Mouse (Mus musculus) spleen, adult 2 months (tissue): ENCODE data around the gene Gm20388. TPM values are rescaled to one million over a fixed set of nuclear protein-coding genes. Genes with fewer than 3 reads are reported as not detected.
"Not testable (repeated sequence)": the region's sequence is repeated elsewhere in the genome, so short reads cannot be mapped to it uniquely, and the experiment has no call there.

ENCODE experiments used
- DNase-seq, 2 experiments: peaks; one replicate each; pipeline versions ENCODE4 v3.0.0 to v3.0.0-alpha.2; 2012 to 2021; ENCODE audit warnings: low spot score in 2 of 2, low read depth in 1 of 2
- H3K27ac ChIP-seq: fragments of 200-500 bp; 2 replicates; pipeline ENCODE4 v1.5.1; 2012; ENCODE audit warnings: low read length, inconsistent platforms; ENCODE audit not compliant: insufficient read depth
- H3K27me3 ChIP-seq: fragments of 200-500 bp; 2 replicates; pipeline ENCODE4 v1.6.1; 2012; ENCODE audit warnings: mild to moderate bottlenecking, moderate library complexity, low read length, inconsistent platforms; ENCODE audit not compliant: control insufficient read depth, insufficient read depth
- H3K36me3 ChIP-seq: fragments of 200-500 bp; 2 replicates; pipeline ENCODE4 v1.6.1; 2012; ENCODE audit warnings: mild to moderate bottlenecking, low read length, inconsistent platforms; ENCODE audit not compliant: control insufficient read depth, insufficient read depth
- H3K4me1 ChIP-seq: fragments of 200-500 bp; 2 replicates; pipeline ENCODE4 v1.6.1; 2011; ENCODE audit warnings: inconsistent platforms; ENCODE audit not compliant: control insufficient read depth, insufficient read depth, insufficient read length
- H3K4me3 ChIP-seq: fragments of 200-500 bp; 2 replicates; pipeline ENCODE4 v1.5.1; 2011; ENCODE audit warnings: mild to moderate bottlenecking, inconsistent platforms; ENCODE audit not compliant: insufficient read depth, insufficient read length; ENCODE audit errors: extremely low read depth
- CTCF ChIP-seq: fragments of 200-500 bp; IDR thresholded peaks from 2 replicates; pipeline ENCODE4 v1.5.1; 2011; ENCODE audit warnings: mild to moderate bottlenecking, inconsistent platforms; ENCODE audit not compliant: insufficient read depth, insufficient read length, insufficient replicate concordance; ENCODE audit errors: extremely low read depth
- POLR2A ChIP-seq: fragments of 200-500 bp; IDR thresholded peaks from 2 replicates; pipeline ENCODE4 v1.6.1; 2011; ENCODE audit warnings: low read depth, low read length, inconsistent platforms
- WGBS: fragments of 180-500 bp; shearing (Covaris S2); methylation state at CpG from one replicate; pipeline ENCODE4 v1.1.7; 2018; 5-methylcytosine and 5-hydroxymethylcytosine counted together
- polyA plus RNA-seq: library from polyadenylated mRNA; depleted of rRNA; stranded (reverse); fragments of >200 nt; gene quantifications from 2 replicates; pipeline ENCODE4 v1.2.3, GENCODE M21; 2012

Gene Gm20388
- polyA plus RNA-seq, 1 experiment = 26.1 TPM

DNA sequence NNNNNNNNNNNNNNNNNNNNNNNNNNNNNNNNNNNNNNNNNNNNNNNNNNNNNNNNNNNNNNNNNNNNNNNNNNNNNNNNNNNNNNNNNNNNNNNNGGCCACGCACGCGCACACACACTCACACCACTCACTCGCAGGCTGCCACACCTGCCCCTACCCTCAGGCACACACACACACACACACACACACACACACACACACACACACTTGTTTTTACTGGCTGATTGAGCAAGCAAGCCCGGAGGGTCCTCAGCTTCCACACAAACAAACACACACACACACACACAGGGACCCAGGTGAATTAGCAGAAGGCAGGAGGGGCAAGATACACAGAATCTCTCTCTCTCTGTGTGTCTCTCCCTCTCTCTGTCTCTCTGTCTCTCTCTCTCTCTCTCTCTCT, 3702.0 kb downstream of the Gm20388 start:
- H3K4me1 ChIP-seq, H3K4me3 ChIP-seq, H3K27me3 ChIP-seq, H3K27ac ChIP-seq, H3K36me3 ChIP-seq, DNase-seq: not testable (repeated sequence)
- 83% methylated on average over 1 of the region's 5 CpGs for WGBS

DNA sequence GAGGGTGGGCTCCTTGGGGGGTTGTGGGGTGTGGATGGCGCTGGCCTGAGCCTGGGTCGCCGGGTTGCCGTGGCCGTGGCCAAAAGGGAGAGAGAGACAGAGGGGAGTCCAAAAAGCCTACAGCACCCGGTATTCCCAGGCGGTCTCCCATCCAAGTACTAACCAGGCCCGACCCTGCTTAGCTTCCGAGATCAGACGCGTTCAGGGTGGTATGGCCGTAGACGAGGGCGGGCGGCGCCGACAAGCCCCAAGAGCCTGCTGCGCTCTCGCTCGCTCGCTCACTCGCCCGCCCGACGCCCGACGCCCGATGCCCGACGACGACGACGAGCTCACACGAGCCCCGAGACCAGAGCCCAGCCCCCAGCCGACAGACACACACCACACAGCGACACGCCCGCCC, 3712.9 kb downstream of the Gm20388 start:
- not testable (repeated sequence) for H3K36me3 ChIP-seq, DNase-seq, H3K4me1 ChIP-seq, H3K27ac ChIP-seq, H3K4me3 ChIP-seq, H3K27me3 ChIP-seq
- WGBS = no CpG with 5 or more reads among the region's 39 CpGs

DNA sequence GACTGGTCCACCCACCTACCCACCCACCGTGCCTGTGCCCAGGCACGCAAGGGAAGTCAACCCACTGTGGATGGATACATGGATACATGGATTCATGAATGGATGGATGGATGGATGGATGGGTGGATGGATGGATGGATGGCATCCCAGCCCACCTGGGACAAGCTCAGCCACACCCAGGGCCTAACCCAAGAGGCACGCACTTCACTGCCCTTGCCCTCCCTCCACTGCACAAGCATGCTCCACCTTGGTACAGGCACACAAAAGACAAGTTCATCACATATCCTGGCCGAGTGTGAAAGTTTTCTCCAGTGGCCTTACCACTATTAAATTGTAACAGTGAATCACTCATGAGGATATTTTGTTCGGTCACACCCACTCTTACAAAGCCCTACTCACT, 3713.6 kb downstream of the Gm20388 start:
- no peak overlapping the region for H3K4me3 ChIP-seq
- DNase-seq = no peak
- H3K4me1 ChIP-seq = peaks cover 4% of the 10 kb centered on the region; the same call in 1 of the 2 replicates
- H3K27me3 ChIP-seq = peaks cover 2% of the 10 kb centered on the region; the same call in 1 of the 2 replicates
- 66% methylated on average over 5 of the region's 5 CpGs for WGBS
- H3K27ac ChIP-seq = no peak overlapping the region
- H3K36me3 ChIP-seq = no peaks in the 10 kb centered on the region
- TF ChIP-seq POLR2A (no peak), CTCF (no peak)

GRCm38 (mm10) chr8:123624702-123625101, 3714.1 kb downstream of the Gm20388 start:
- Histone ChIP-seq H3K36me3 (no peaks in the 10 kb centered on the region), H3K27me3 (peaks cover 2% of the 10 kb centered on the region; the same call in 1 of the 2 replicates), H3K27ac (no peak overlapping the region), H3K4me3 (no peak overlapping the region), H3K4me1 (peaks cover 4% of the 10 kb centered on the region; the same call in 1 of the 2 replicates)
- TF ChIP-seq CTCF (no peak), POLR2A (no peak)
- no peak for DNase-seq
- WGBS = 68% methylated on average over 1 of the region's 1 CpGs

DNA sequence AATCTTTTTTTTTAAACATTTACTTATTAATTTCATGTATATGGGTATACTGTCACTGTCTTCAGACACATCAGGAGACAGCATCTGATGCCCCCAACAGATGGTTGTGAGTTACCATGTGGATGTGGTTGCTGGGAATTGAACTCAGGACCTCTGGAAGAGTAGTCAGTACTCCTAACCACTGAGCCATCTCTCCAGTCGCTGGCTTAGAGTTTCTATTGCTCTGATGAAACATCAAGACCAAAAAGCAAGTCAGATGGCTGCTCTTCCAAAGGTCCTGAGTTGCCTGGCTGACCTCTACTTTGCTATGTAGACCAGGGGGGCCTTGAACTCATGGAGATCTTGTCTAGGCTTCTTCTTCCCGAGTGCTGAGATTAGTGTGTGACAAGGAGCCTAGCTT, 3715.1 kb downstream of the Gm20388 start:
- peaks cover 4% of the 10 kb centered on the region for H3K27me3 ChIP-seq
- WGBS = 27% methylated on average over 2 of the region's 2 CpGs

DNA sequence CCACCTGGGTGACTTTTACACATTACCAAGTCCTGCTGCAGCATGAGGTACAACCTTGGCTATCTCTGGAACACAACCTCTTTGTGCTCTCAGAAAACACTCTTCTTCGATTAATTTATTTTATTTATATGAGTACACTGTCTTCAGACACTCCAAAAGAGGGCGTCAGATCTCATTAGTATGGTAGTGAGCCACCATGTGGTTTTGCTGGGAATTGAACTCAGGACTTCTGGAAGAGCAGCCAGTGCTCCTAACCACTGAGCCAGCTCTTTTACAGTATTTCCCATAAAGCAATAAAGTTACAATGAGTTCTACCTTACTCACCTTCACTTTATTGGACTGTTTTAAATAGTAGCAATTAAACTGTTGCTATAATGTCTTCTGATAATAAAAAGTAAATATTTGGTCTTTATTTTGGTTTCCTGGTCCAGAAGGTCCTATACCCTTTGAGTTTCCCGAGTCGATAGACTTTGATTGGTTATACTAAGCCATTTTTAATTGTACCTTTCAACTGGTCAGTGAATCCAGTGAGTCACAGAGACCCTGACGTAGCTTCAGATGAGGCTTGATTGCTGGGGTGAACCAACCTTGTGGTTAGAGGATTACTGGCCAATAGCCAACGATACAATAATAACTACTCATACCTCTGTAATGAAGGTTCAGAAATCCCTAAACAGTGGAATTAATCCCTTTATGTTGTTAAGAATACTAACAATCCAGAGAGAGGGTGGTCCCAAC, 3716.9 kb downstream of the Gm20388 start:
- TF ChIP-seq CTCF (no peak), POLR2A (no peak)
- Histone ChIP-seq H3K27me3 (peaks cover 5% of the 10 kb centered on the region), H3K4me1 (peaks cover 4% of the 10 kb centered on the region; the same call in 1 of the 2 replicates), H3K4me3 (no peak overlapping the region), H3K36me3 (no peaks in the 10 kb centered on the region), H3K27ac (no peak overlapping the region)
- WGBS = 58% methylated on average over 6 of the region's 6 CpGs
- DNase-seq = no peak

More for the DNA sequence above, 3715.1 kb downstream of the Gm20388 start:
- no peak overlapping the region for H3K27ac ChIP-seq
- DNase-seq = no peak
- H3K4me3 ChIP-seq = no peak overlapping the region
- peaks cover 4% of the 10 kb centered on the region; the same call in 1 of the 2 replicates for H3K4me1 ChIP-seq
- no peaks in the 10 kb centered on the region for H3K36me3 ChIP-seq
- TF ChIP-seq CTCF = no peak
- no peak for TF ChIP-seq POLR2A

GRCm38 (mm10) chr8:123628253-123628967, 3717.8 kb downstream of the Gm20388 start:
- Histone ChIP-seq H3K4me3 (no peak overlapping the region), H3K4me1 (peaks cover 4% of the 10 kb centered on the region; the same call in 1 of the 2 replicates), H3K36me3 (no peaks in the 10 kb centered on the region), H3K27me3 (peaks cover 5% of the 10 kb centered on the region), H3K27ac (no peak overlapping the region)
- 6% methylated on average over 8 of the region's 8 CpGs for WGBS
- peak; percentile 19 to 21 for DNase-seq
- TF ChIP-seq CTCF (peak; percentile 35; the same call in 1 of the 2 replicates), POLR2A (no peak)
